Mouse (Mus musculus) cortical plate, adult 2 months (tissue): ENCODE results near the gene Zmat5. TPM values are rescaled to one million over a fixed set of nuclear protein-coding genes. Genes with fewer than 3 reads are reported as not detected.

Experiments used
- H3K27ac ChIP-seq: fragments of 200-500 bp; 2 replicates; pipeline ENCODE4 v1.5.1; 2012; ENCODE audit warnings: low read length, control low read depth, inconsistent platforms; ENCODE audit not compliant: insufficient read depth
- H3K4me1 ChIP-seq: fragments of 200-500 bp; 2 replicates; pipeline ENCODE4 v1.6.1; 2011; ENCODE audit warnings: low read length; ENCODE audit not compliant: control insufficient read depth, insufficient read depth
- H3K4me3 ChIP-seq: fragments of 200-500 bp; 2 replicates; pipeline ENCODE4 v1.5.1; 2011; ENCODE audit warnings: mild to moderate bottlenecking, low read length, control low read depth; ENCODE audit not compliant: insufficient read depth
- CTCF ChIP-seq: fragments of 200-500 bp; IDR thresholded peaks from 2 replicates; pipeline ENCODE4 v1.5.1; 2011; ENCODE audit warnings: mild to moderate bottlenecking, control low read depth, low read length; ENCODE audit not compliant: insufficient read depth; ENCODE audit errors: extremely low read depth
- POLR2A ChIP-seq: fragments of 200-500 bp; IDR thresholded peaks from 2 replicates; pipeline ENCODE4 v1.6.1; 2011; ENCODE audit warnings: mild to moderate bottlenecking, low read length, control low read depth; ENCODE audit not compliant: insufficient read depth; ENCODE audit errors: extremely low read depth
- polyA plus RNA-seq: library from polyadenylated mRNA; depleted of rRNA; stranded (reverse); fragments of >200 nt; gene quantifications from 2 replicates; pipeline ENCODE4 v1.2.3, GENCODE M21; 2012; rRNA removed

Gene Zmat5
- polyA plus RNA-seq, 1 experiment, result 52.6 TPM

GRCm38 (mm10) chr11:4784629-4785142 lies 80.2 kb downstream of the Zmat5 start:
- Histone ChIP-seq H3K4me3 (no peak overlapping the region), H3K4me1 (no peaks in the 10 kb centered on the region), H3K27ac (no peak overlapping the region)
- no peak for TF ChIP-seq POLR2A
- no peak for TF ChIP-seq CTCF

Other genes with a start within 250 kb of the Zmat5 start
- gene Mtmr3, start 109.8 kb upstream of the Zmat5 start, polyA plus RNA-seq, result 40.9 and 43.8 TPM in 2 replicates
- gene Gm11032, start 84.6 kb upstream of the Zmat5 start, polyA plus RNA-seq, result not detected in 2 replicates
- gene Ascc2, start 66.9 kb upstream of the Zmat5 start, polyA plus RNA-seq, result 20.0 and 22.9 TPM in 2 replicates
- gene Uqcr10, start 336 bp upstream of the Zmat5 start, polyA plus RNA-seq, result 1,122 and 1,215 TPM in 2 replicates
- 29.8 and 54.4 TPM in 2 replicates for gene Cabp7, start 42.1 kb downstream of the Zmat5 start, polyA plus RNA-seq
- 60.5 and 65.6 TPM in 2 replicates for gene Nf2, start 144.9 kb downstream of the Zmat5 start, polyA plus RNA-seq
- 77.7 and 84.0 TPM in 2 replicates for gene Nipsnap1, start 169.3 kb downstream of the Zmat5 start, polyA plus RNA-seq
- 46.4 and 48.1 TPM in 2 replicates for gene Thoc5, start 190.6 kb downstream of the Zmat5 start, polyA plus RNA-seq
- 33.5 and 35.3 TPM in 2 replicates for gene Nefh, start 243.4 kb downstream of the Zmat5 start, polyA plus RNA-seq